ENCODE assay signal across 9 mouse cellular contexts in genomic region chr3:148922618-148923095, GRCm38 (mm10).
DNase-seq lines count a peak whose midpoint lies in the region.
"Had no signal": no experiment of that assay in that cellular context is flagged by ENCODE, and none has a peak within 500 bp of the region (broad histone marks: within the 10 kb centered on the region; RNA-seq: fewer than 3 reads in every experiment).

No protein-coding gene starts in this region.

- WGBS in hindbrain, embryonic 10.5 days, result 55% methylated on average over 14 of the region's 14 CpGs

- intact Hi-C loops in left cerebral cortex, postnatal 4 days (cut with DNase I), result no loop called here

- H3K9me3 ChIP-seq in hindbrain, embryonic 10.5 days, result no peaks in the 10 kb centered on the region
- H3K9me3 ChIP-seq: embryonic facial prominence, embryonic 13.5 days had no signal

- peak; percentile 88 for DNase-seq in heart, adult 11 months
- DNase-seq in heart, adult 8-10 months (ENCODE audit: low spot score), result no peak
- DNase-seq in cerebellum, postnatal 25 days, result peak; percentile 34 to 62
- no peak for DNase-seq in hindbrain, embryonic 10.5 days (ENCODE audit: low spot score)
- peak; percentile 50 for DNase-seq in left cerebral cortex, postnatal 4 days
- DNase-seq in right cerebral cortex, postnatal 14 days, result peak; percentile 77
- DNase-seq in spleen, adult 18-20 months, result no peak
- no peak for DNase-seq in kidney, postnatal 36 days

- no peaks in the 10 kb centered on the region for H3K27me3 ChIP-seq in hindbrain, embryonic 10.5 days (ENCODE audit: insufficient read depth, poor library complexity, severe bottlenecking)
- H3K27me3 ChIP-seq: embryonic facial prominence, embryonic 13.5 days had no signal

- H3K4me3 ChIP-seq in hindbrain, embryonic 10.5 days, result 0 out of 2 replicates have a peak overlapping the region, but pooled peaks have one; percentile 24
- H3K4me3 ChIP-seq: embryonic facial prominence, embryonic 13.5 days had no signal

- 0 out of 2 replicates have a peak, but pooled peaks cover 9% of the 10 kb centered on the region for H3K36me3 ChIP-seq in hindbrain, embryonic 10.5 days
- H3K36me3 ChIP-seq: embryonic facial prominence, embryonic 13.5 days had no signal

- no peak overlapping the region for H3K27ac ChIP-seq in hindbrain, embryonic 10.5 days
- H3K27ac ChIP-seq: embryonic facial prominence, embryonic 13.5 days had no signal

- peaks cover 36% of the 10 kb centered on the region for H3K4me1 ChIP-seq in hindbrain, embryonic 10.5 days (replicated peaks)

Comparison
In these comparisons a context has a peak if more than half of its experiments do, and no peak if none do; other contexts are left out.
1. DNase-seq: peak in heart, adult 11 months (single experiment), cerebellum, postnatal 25 days (2 of 2), left cerebral cortex, postnatal 4 days (single experiment) and right cerebral cortex, postnatal 14 days (single experiment); none in heart, adult 8-10 months (single experiment), hindbrain, embryonic 10.5 days (single experiment), spleen, adult 18-20 months (0 of 2) and kidney, postnatal 36 days (0 of 2).